Mouse (Mus musculus): ENCODE measurements around the gene Large2.
"Not testable (repeated sequence)": the region's sequence is repeated elsewhere in the genome, so short reads cannot be mapped to it uniquely, and the experiment has no call there.

Gene Large2

GRCm38 (mm10) chr2:92374514-92374913, at the start of gene Large2, which contains the start of gene Pex16:
Gene Large2 (minus strand): TSS chr2:92374869.
Gene Pex16 (plus strand): TSS chr2:92374676.
- peak; percentile 51 for DNase-seq

GRCm38 (mm10) chr2:92423702-92424461, 49.2 kb upstream of the Large2 start:
- DNase-seq = peak; percentile 87

- DNase-seq = no peak
Observed at GRCm38 (mm10) chr2:92423156-92423555, 48.5 kb upstream of the Large2 start.

DNA sequence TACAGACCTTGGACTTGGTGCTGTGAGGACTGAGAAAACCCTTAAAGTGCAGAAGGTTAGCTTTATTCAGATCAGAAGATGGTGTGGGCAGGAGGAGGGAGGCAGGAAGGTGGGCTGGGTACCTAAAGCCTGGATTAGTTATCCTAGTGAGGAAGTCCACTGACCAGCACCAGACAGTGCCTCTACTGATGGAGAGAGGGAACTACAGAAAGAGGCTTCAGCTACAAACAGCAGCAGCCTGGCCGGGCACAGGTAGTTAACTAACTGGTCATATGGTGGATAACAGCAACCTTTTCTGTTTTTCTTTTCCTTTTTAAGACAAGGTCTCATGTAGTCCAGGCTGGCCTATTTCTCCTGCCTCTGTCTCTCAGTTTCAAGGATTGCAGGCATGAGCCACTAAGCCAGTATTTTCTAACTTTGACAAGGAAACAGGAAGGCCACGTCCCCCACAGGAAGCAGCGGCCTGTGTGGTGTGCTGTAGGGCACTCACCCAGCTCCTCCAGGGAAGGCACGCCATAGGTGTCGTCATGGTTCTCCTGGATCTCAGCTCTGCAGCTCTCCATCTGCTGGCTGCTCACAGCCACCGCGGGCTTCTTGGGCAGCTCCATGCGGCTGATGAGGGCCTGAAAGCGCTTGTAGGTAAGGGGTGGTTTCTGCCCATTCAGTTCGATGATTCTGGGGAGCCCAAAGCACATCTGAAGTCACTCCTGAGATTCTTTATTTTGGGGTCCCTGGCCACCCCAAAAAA, 47.9 kb upstream of the Large2 start:
- DNase-seq = no peak

DNA sequence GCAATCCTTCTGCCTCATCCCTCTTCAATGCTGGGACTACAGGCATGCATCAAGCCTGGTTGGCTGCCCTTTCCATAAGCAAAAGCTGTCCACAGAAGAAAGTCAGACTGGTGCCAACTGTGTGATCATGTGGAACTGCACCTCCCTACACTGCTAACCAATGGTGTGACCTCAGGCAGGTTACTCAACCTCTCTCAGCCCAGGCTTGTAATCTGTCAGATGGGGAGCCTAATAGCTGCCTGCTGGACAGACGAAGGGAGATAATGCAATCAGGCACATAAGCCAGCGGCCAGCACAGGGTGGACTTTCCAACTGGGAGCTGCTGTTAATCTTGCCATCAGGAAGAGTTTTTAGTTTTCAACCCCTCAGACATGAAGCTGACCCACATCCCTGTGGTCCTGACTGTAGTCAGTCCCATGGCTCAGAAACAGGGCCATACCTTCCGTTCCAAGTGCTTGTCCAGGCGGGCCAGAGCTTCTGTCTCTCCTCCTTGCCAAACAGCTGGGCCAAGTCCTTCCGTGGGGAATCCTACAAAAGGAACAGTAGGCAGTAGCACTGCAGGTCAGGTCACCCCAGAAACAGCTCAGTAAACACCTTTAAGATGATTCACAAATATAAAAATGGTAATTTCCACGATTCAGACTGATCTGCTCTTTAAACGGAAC, 47.2 kb upstream of the Large2 start:
- DNase-seq = no peak

DNA sequence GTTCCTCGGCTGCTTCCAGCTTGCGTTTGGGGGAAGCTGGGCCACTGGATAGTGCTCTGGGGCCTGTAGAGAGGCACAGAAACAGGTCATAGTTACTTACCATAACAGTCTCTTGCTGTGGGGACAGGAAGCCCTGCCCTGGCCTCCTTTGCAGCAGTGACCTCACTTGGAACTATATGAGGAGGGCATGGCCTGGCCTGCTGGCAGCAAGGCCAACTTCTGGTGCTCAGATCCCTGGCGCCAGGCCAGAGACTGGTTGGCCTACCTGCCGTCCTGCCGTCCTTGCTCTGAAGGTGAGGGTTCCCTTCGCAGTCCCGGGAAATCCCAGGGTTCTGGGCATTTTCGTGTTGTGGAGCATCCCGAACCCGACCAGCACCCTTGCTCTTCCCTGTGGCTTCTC, 37.0 kb upstream of the Large2 start:
- peak; percentile 75 for DNase-seq

DNA sequence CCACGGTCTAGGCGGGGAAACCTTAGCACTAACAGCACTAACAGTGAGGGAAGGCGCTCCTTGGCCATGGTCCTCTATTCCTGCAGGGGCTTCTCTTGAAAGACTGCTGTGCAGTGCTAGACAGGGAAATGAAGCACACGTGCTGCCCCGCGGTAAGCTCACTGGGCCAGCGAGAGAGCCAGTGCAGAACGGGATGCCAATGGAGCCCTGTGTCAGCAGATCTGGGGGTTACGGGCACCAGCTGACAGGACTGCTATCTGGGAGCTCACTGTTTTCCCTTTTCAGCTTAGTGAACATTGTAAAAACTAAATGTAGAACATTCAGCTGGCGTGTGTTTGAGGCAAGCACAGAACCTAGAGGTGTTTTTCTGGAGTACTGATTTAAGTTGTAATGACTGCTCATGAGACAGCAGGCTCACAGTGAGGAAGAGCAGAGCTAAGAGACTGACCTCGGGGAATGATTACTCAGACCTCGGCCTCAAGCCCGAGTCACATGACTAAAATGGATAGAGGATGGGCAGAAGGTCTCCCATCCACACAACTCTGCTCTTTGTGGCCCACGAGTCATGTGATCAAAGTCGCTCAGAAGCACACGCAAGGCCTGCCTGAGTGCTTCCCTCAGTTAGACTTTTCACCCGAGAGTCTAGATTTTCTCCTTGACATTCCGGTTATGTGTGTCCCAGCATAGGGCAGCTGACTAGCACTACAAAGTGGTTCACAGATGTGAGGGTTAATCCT, 33.8 kb upstream of the Large2 start:
- no peak for DNase-seq

DNA sequence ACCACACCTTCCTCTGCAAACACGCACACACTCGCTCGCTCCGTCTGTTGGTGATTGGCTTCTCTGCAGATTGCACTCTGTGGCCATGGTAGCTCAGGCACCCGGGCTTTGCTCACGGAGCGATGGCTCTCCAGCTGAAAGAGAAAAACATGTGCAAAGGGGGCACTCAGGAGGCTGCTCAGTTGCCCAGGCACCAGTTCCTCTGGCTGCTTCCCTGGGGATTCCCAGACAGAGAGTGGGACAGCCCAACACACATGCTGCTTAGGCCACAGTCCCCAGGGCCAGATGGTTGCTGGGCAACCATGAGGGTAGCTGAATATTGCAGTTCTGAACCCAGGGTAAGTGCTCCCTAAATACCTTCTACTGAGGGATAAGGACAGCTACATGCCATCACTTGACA, 31.0 kb upstream of the Large2 start:
- peak; percentile 24 for DNase-seq

DNA sequence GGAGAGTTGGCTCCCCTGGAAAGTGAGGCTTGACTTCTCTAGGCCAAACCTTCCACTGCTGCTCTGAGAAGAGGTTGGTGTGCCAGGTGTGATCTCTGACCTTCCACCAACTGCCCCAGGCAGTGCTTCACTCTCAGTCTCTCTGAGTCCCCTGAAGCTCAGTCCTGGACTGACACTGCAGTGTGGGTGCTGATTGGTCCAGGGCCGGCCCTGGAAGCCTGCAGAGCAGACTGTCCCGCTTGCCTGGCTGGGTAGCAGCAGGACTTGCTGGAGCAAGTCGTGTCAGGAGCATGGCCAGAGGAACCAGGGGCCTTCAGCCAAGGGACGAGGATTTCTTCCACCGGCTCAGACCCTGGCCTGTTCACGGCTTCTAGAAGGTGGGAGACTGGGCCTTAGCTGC, 30.1 kb upstream of the Large2 start:
- peak; percentile 31 for DNase-seq

- peak; percentile 35 for DNase-seq
Observed at GRCm38 (mm10) chr2:92403776-92404319, 29.2 kb upstream of the Large2 start.

DNA sequence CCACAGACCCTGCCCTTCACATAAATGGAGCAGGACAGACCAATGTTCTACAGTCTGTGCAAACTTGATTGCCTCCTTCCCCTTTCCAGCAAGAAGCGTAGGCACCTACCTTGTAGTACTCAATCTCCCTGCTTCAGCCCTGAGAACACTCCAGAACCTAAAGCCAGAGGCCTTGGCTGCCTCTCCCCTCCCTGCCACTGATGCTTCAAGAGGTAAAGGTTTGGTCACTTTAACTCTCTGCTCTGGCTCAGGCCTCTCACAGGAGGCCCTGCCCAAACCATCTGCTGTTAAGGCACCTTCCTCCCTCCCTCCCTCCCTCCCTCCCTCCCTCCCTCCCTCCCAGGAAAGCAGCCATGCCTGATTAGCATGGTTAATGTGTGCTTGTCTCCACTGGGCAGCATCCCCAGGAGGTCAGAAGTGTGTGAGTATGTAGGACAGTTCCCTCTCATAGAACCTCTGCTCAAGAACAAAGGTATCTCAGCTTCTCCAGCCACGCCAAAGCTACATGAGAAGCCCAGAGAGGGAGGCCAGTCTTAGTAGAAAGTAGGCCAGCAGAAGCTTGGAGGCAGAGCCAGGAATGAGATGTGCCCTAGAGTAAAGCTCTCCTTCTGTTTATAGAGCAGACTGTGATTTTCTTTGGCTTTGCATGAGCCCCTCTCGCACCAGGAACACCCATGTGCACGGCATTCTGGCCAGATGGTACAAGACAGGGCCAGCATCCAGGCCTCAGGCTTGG, 28.1 kb upstream of the Large2 start:
- DNase-seq = peak; percentile 82

- peak; percentile 62 for DNase-seq
Observed at GRCm38 (mm10) chr2:92401091-92401561, 26.5 kb upstream of the Large2 start, which contains the start of gene Mapk8ip1. Gene Mapk8ip1 (minus strand): TSS chr2:92401263.

GRCm38 (mm10) chr2:92400682-92401081, 26.0 kb upstream of the Large2 start:
- peak; percentile 61 for DNase-seq

DNA sequence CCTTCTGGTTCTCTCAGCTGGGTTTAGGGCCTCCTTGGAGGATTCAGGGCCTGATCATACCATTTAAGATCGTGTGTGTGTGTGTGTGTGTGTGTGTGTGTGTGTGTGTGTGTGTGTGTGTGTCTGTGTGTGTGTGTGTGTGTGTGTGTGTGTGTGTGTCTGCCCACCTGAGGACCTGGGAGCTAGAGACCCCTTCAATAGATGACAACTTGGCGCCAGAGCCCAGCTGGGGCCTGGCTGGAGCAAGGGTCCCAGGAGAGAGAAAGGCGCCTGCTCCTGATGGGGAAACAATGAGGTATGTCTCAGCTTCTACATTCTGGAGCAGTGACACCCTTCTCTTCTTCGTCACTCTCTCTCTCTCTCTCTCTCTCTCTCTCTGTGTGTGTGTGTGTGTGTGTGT, 25.2 kb upstream of the Large2 start:
- DNase-seq = not testable (repeated sequence)

GRCm38 (mm10) chr2:92397436-92397835, 22.8 kb upstream of the Large2 start:
- no peak for DNase-seq

DNA sequence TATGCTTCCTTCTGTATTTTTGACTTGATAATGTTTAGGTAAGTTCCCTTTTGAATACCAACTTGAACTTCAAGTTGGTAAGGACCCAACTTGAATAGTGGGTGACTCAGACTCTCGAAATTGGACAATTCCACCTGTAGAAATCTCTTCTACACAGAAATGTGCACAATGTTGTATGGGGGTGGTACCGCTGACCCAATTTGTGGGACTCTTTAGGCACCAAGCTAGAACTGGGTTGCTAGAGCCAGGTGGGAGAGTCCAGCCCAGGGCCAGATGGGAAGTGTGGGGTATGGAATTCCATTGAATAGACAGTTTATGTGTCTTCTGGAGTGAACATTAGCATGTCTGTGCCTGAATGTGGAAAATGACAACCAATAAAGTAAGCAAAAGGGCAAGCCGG, 20.9 kb upstream of the Large2 start:
- no peak for DNase-seq

DNA sequence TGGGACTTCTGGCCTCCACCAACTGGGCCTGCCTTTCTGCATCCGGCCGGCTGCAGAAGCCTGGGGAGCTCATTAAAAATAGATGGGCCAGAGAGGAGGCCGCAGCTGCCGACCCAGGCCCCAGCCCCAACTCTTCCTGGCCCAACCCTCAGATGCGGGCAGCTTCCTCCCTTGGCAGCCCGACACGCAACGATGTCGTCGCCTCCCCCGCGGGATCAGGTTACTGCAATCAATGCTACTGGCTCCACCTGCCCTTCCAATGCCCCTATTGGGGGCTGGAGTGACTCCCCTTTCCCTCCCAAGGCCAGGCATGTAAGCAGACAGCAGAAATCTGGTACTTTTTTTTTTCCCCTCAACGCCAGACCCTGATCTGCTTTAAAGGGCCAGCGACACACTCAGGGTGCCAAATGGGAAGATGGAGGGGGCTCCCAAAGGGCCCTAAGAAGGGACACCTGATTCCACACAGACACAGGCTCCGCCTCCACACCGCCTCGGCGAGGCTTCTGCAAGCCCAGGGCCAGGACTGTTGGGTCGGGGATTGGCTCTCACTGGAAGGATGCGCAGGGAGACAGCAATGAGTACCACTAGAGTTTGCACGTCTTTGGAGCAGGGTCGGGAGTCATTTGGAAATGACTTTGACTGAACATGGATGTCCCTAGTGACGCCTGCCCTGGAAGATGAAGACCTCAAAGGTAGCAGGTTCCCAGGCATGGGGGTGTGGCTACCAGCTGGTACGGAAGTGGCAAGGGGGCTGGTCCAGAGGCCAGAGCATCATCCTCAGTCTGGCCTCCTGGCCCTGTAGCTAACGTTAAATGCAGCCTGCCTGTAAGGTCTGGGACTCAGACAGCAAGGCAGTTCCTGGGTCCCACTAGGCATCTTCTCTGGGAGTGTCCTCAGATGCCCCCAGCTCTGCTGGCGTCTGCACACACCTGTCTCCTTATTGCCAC, 17.9 kb upstream of the Large2 start:
- no peak for DNase-seq

DNA sequence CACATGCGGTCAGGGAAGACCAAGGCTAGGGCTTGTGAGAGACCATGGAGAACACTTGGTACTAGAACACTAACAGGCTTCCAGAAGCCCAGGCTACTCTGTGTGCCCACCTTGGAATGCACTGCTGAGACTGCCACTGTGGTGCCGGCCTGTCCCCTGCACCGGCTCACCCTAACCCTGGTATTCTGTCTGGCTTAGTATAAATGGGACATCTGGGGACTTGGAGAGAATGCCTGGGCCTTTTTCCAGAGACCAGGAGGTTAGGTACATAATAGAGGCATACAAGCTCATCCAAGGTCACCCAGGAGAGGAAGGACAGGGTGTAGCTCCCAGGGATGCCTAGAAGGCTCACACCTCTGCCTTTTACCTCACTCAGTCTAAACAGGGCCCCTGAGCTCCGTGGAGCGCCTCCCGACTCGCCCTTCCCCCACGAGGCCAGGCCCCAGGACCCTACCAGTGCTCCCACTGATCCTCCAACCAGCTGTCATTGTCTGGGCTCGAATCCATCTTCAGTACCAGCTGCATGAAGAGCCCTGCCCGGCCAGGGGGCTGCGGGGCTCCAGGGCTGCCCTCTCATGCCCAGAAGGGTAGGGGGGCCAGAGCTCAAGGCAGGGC, 17.1 kb upstream of the Large2 start:
- no peak for DNase-seq

DNA sequence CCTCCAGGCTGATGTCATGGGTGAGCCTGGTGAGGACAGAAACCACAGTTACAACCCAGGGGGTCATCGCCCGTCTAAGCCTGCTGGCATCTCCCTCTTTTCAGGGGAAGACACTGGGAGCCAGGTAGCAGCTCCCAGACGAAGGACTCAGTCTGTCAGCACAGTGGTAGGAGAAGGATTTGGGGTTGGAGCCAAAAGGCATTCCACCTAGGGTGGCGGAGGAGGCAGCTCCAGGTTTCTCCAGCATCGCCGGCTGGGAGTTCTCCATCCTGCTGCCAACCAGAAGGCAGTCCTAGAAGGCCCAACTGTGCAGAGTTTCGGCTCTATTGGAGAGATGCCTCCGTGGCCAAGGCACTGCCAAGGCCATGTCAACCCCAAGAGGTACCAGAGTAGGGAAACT, 16.4 kb upstream of the Large2 start:
- peak; percentile 59 for DNase-seq

All from cerebellum, adult 11 months (tissue).